Mouse (Mus musculus) myocyte (in vitro differentiated cells): ENCODE results near the gene Nsa2.

Source experiments
- CEBPB ChIP-seq: IDR thresholded peaks from 2 replicates; pipeline ENCODE4 v1.6.1; 2011; ENCODE audit warnings: mild to moderate bottlenecking, moderate library complexity; ENCODE audit not compliant: poor library complexity, insufficient read depth, severe bottlenecking
- POLR2A ChIP-seq: IDR thresholded peaks from one replicate; pipeline ENCODE4 v1.6.1; 2011; ENCODE audit warnings: low read depth, mild to moderate bottlenecking, control low read depth, moderate library complexity; ENCODE audit not compliant: insufficient read length
- TCF12 ChIP-seq: IDR thresholded peaks from one replicate; pipeline ENCODE4 v1.6.1; 2011; ENCODE audit warnings: mild to moderate bottlenecking, control low read depth; ENCODE audit not compliant: poor library complexity, insufficient read depth, severe bottlenecking

DNA sequence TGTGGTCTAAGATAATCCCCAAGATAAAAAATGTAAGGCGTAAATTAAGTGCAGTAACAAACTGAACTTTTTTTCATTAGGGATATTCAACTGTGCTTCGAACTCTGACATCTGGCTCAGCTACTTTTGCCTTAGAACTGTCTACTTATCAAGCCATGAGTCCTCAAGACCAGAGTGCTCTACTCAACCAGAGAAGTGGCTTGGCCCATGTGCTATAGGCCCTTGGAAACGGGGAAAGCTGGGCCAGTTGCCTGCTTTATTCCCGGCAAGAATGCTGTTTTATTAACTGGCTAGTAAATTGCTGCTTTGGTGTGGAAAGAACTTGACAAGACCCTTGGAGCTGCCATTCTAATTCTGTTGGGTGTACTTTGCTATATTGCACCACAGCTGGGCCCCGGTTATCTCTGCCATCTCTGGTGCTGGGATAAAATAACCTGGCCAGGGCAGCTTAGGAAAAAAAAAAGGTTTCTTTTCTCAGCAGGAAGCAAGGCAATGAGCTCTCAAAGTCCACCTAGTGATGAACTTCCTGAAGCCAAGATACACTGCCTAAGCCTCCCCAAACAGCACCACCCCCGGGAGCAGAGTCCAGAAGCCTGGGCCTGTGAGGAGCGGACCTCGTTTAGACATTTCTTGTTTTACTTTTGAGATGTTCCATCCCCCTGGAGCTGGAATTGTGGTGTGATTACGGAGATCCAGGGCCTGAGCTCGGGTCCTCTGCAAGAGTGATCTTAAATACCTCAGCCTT lies 38.0 kb upstream of the Nsa2 start:
- TF ChIP-seq CEBPB (no peak), POLR2A (no peak), TCF12 (no peak)
